Mouse (Mus musculus) midbrain, embryonic 11.5 days (tissue): ENCODE measurements around the gene Tm2d1. TPM values are rescaled to one million over a fixed set of nuclear protein-coding genes. Genes with fewer than 3 reads are reported as not detected.
"Not testable (repeated sequence)": the region's sequence is repeated elsewhere in the genome, so short reads cannot be mapped to it uniquely, and the experiment has no call there.

Experiments used
- ATAC-seq: fragments of 200-750 bp; cut with Nextera tagmentation; 2 replicates; pipeline ENCODE4 v1.8.0; 2017; ENCODE audit warnings: moderate TSS enrichment, moderate library complexity; ENCODE audit not compliant: low FRiP score
- DNase-seq: peaks from one replicate; pipeline ENCODE4 v3.0.0; 2015; ENCODE audit warnings: low spot score; ENCODE audit errors: missing footprints
- H3K27ac ChIP-seq: fragments of 300-500 bp; sonication (generic); 2 replicates; pipeline ENCODE4 v1.5.1; 2014; ENCODE audit warnings: low read depth, low read length
- H3K27me3 ChIP-seq: fragments of 300-500 bp; sonication (generic); 2 replicates; pipeline ENCODE4 v1.6.1; 2014; ENCODE audit warnings: mild to moderate bottlenecking, low read length, moderate library complexity, mixed read lengths; ENCODE audit not compliant: control insufficient read depth, insufficient read depth
- H3K36me3 ChIP-seq: fragments of 300-500 bp; sonication (generic); 2 replicates; pipeline ENCODE4 v1.6.1; 2014; ENCODE audit warnings: mild to moderate bottlenecking, low read length, moderate library complexity, mixed read lengths; ENCODE audit not compliant: control insufficient read depth, insufficient read depth
- H3K4me1 ChIP-seq: fragments of 300-500 bp; sonication (generic); 2 replicates; pipeline ENCODE4 v1.6.1; 2014; ENCODE audit warnings: low read length; ENCODE audit not compliant: control insufficient read depth, insufficient read depth
- H3K4me2 ChIP-seq: fragments of 300-500 bp; sonication (generic); 2 replicates; pipeline ENCODE4 v1.6.1; 2014; ENCODE audit warnings: mild to moderate bottlenecking, moderate library complexity
- H3K4me3 ChIP-seq: fragments of 300-500 bp; sonication (generic); 2 replicates; pipeline ENCODE4 v1.5.1; 2014; ENCODE audit warnings: low read depth, low read length
- H3K9ac ChIP-seq: fragments of 300-500 bp; sonication (generic); 2 replicates; pipeline ENCODE4 v1.6.1; 2014; ENCODE audit warnings: low read length
- H3K9me3 ChIP-seq: fragments of 300-500 bp; sonication (generic); 2 replicates; pipeline ENCODE4 v1.6.1; 2016; ENCODE audit warnings: low read length; ENCODE audit not compliant: control insufficient read depth
- WGBS: fragments of 180-500 bp; shearing (Covaris S2); extraction: QIAGEN DNeasy Blood & Tissue Kit; methylation state at CpG from one replicate; pipeline ENCODE4 v1.1.7; 2014; 5-methylcytosine and 5-hydroxymethylcytosine counted together
- polyA plus RNA-seq: library from polyadenylated mRNA; unstranded; fragments of >200 nt; fragmentation: Nextera tagmentation; extraction: Ambion mirVana; gene quantifications from 2 replicates; pipeline ENCODE4 v1.2.1, GENCODE M21; 2014

Tm2d1 gene
- polyA plus RNA-seq: 98.4 and 106 TPM in 2 replicates

DNA sequence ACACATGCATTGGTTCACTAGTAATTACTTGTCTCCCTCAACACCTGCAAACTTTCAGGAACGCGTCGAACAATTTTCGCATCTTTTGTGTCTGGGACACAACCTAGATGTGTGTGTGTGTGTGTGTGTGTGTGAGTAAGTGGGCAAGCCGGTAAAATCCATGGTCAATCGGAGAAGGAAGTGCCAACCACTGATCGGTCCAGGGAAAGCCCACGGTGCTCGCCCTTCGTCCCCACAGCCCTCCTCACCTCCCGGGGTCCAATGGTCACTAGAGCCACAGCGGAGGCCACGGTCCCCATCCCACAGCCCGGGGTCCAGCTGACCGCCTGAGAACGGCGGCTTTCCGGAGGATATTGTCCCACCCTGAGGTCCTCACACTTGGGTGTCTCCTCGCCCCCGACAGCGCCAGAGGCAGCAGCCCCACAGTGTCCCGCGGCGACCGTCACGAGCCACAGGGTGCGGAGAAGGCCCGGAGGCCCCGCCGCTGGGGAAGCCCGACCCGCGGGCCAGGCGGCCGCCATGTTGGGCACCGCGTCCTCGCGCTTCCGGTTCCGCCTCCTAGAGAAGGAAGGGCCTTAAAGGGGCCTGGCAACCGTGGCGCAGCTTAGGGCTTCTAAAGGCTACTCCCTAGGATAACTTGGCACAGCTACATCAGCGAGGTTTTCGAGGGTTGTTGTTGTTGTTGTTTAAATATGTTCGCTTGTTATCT is at the start of gene Tm2d1:
Gene Tm2d1 (minus strand): TSS at position 591 of the 709 bp plus-strand sequence.
- DNase-seq (peak; percentile 96), ATAC-seq (peak; percentile 97)
- Histone ChIP-seq H3K36me3 (no peaks in the 10 kb centered on the region), H3K9ac (peak within 1 kb of the TSS; percentile 92), H3K27ac (0 out of 2 replicates have a peak within 1 kb of the TSS, but pooled peaks have one; percentile 42), H3K4me1 (no peaks in the 10 kb centered on the region), H3K27me3 (no peaks in the 10 kb centered on the region), H3K4me2 (peak within 1 kb of the TSS; percentile 57), H3K4me3 (peak within 1 kb of the TSS; percentile 85), H3K9me3 (no peaks in the 10 kb centered on the region)
- WGBS: 1% methylated on average over 46 of the region's 46 CpGs

DNA sequence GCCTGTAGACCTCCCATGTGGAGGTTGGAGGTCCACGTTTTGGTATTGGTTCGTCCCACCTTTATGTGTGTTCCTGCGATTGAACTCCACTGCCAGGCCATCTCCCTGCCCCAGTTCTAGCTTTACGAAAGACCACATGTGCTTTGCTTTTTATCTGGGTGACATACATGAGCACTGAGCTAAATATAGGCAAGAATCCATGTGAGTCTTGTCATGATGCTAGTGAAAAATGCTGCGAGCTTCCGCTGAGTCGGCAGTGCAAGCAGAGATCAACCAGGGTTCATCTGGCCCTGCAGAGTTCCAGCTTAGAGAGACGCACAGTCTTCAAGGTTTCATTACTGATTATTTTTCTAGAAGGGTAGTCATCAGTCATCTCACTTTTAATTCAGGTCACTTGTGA is 45.3 kb upstream of the Tm2d1 start:
- H3K4me1 ChIP-seq: no peaks in the 10 kb centered on the region
- 93% methylated on average over 8 of the region's 8 CpGs for WGBS
- H3K4me3 ChIP-seq: no peak overlapping the region
- no peaks in the 10 kb centered on the region for H3K36me3 ChIP-seq
- H3K27me3 ChIP-seq: no peaks in the 10 kb centered on the region
- DNase-seq (no peak), ATAC-seq (no peak)
- no peaks in the 10 kb centered on the region for H3K9me3 ChIP-seq
- no peak overlapping the region for H3K27ac ChIP-seq
- H3K9ac ChIP-seq: no peak overlapping the region
- no peak overlapping the region for H3K4me2 ChIP-seq

DNA sequence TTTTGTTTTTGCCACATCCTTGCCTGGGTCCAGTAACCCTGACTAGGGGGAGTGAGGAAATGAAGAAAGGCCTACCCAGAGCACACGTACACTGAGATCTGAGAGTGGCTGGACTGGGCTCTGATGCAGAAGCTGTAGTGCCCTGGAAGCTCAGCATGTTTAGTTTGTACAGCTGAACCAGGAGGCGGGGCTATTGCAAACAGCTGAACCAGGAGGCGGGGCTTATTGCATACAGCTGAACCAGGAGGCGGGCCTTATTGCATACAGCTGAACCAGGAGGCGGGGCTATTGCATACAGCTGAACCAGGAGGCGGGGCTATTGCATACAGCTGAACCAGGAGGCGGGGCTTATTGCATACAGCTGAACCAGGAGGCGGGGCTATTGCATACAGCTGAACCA is 32.0 kb upstream of the Tm2d1 start:
- not testable (repeated sequence) for H3K27ac ChIP-seq, H3K27me3 ChIP-seq, H3K4me2 ChIP-seq, DNase-seq, ATAC-seq, H3K9me3 ChIP-seq, H3K9ac ChIP-seq, H3K4me3 ChIP-seq, H3K4me1 ChIP-seq, H3K36me3 ChIP-seq
- 95% methylated on average over 8 of the region's 8 CpGs for WGBS

DNA sequence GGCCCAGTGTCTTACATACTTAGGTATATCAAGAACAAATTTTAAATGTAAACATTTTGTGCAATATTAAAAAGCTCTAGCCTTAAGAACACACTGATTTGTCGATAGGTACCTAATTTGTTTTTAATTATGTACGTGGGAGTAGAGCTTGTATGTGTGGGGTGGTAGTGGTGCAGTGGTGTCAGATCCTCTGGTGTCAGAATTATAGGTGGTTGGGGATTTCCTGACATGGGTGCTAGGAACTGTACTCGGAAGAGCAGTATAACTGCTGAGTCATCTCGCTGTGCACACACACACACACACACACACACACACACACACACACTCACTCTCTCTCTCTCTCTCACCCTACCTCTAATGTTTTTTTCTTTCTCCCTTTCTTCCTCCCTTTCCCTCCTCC is 25.3 kb upstream of the Tm2d1 start:
- no peak for DNase-seq
- 96% methylated on average over 4 of the region's 4 CpGs for WGBS
- Histone ChIP-seq H3K4me2 (no peak overlapping the region), H3K9ac (no peak overlapping the region), H3K27ac (no peak overlapping the region), H3K27me3 (no peaks in the 10 kb centered on the region), H3K4me1 (no peaks in the 10 kb centered on the region), H3K9me3 (no peaks in the 10 kb centered on the region), H3K36me3 (no peaks in the 10 kb centered on the region), H3K4me3 (no peak overlapping the region)
- ATAC-seq: no peak

DNA sequence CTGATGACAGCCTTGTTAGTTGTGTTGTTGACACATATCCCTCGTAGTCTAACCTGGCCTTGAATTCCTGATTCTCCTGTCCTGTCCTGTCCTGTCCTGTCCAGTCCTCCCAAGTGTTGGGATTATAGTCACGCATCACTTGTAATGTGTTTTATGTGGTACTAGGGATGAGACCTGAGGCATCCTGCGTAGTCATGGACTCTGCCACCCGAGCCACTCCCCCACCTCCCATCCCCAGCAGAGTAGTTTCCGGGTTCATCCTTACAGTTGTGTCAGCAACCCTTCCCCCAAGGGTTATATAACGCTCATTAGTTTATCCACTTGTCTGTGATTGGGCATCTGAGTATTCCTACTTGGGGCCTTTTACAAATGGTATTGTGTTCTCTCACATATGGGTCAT is 21.3 kb upstream of the Tm2d1 start:
- H3K27me3 ChIP-seq: no peaks in the 10 kb centered on the region
- no peak overlapping the region for H3K4me3 ChIP-seq
- H3K4me2 ChIP-seq: no peak overlapping the region
- no peaks in the 10 kb centered on the region for H3K9me3 ChIP-seq
- H3K9ac ChIP-seq: no peak overlapping the region
- DNase-seq: peak; percentile 28
- no peak overlapping the region for H3K27ac ChIP-seq
- no peak for ATAC-seq
- no peaks in the 10 kb centered on the region for H3K36me3 ChIP-seq
- 94% methylated on average over 6 of the region's 6 CpGs for WGBS
- H3K4me1 ChIP-seq: no peaks in the 10 kb centered on the region

DNA sequence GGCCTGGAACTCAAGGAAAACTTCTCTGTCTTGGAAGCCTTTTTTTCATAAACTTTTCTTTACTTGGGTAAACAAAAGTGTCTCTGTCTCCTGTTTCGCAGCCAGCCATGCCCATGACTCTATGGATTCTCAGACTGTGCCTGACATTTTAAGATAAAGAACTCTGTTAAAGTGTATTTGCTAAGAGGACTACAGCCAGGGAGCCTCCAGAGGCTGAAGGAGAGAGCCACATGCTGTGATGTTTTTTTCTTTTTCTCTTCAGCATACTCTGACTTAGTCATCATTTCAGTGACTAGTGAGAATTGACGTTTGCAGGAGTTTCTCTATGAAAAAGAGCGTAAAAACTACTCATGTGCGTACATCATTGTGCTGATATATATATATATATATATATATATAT is 20.4 kb upstream of the Tm2d1 start:
- H3K4me1 ChIP-seq: no peaks in the 10 kb centered on the region

DNA sequence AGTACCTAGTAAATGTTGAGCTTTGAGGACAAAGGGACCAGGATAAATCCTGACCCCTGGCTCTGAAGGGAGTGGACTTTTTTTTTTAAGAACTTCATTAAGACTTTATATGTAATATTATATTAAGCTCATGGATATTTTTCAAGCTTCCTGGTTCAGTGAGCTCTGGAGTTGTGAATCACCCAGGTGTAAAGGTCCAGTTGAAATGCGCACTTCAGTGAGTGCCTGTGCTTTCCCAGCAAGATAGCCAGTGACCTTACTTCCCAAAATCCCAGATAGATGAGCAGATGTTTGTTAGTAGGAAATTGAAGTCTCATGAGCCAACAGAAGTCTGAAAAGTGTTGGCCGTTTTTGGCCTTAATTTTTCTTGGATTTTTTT is 18.5 kb upstream of the Tm2d1 start:
- Histone ChIP-seq H3K9me3 (no peaks in the 10 kb centered on the region), H3K27me3 (no peaks in the 10 kb centered on the region), H3K4me3 (no peak overlapping the region), H3K9ac (no peak overlapping the region), H3K4me2 (no peak overlapping the region), H3K36me3 (no peaks in the 10 kb centered on the region), H3K27ac (no peak overlapping the region), H3K4me1 (no peaks in the 10 kb centered on the region)
- ATAC-seq (no peak), DNase-seq (no peak)
- 84% methylated on average over 2 of the region's 2 CpGs for WGBS

More for the DNA sequence above, 20.4 kb upstream of the Tm2d1 start:
- DNase-seq: peak; percentile 33
- Histone ChIP-seq H3K27ac (no peak overlapping the region), H3K9me3 (no peaks in the 10 kb centered on the region), H3K27me3 (no peaks in the 10 kb centered on the region), H3K36me3 (no peaks in the 10 kb centered on the region), H3K4me3 (no peak overlapping the region), H3K4me2 (no peak overlapping the region), H3K9ac (no peak overlapping the region)
- no peak for ATAC-seq
- 78% methylated on average over 4 of the region's 4 CpGs for WGBS

DNA sequence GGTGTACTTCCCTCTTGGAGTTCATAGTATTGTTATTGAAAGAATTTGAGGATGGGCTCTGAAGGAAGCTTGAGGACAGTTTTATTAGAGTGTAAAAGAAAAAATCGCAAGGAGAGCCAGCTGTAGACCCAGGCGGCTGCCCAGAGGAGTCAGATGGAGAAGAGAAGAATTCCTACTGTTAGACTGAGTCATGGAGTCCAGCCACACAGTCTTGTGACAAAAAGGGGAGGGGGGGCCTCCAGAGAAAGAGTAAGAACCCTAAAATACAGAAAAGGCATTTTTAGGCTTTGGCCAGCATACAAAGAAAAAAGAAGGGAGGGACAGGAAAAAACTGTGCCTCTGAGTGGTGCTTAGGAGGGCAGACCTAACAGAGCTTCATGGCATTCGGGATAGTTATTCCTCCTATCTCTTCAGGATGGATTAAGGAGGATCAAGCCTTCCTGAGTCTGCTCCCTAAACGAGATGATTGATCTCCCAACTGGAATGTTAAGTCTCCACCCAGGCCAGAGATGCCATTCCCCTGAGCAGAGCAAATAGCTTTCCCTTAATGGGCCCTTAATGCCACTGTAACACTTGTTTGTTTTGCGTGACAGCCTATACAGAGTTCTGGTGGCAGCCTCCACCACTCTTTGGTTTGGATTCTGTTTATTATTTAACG is 17.9 kb upstream of the Tm2d1 start:
- H3K36me3 ChIP-seq: no peaks in the 10 kb centered on the region
- H3K4me1 ChIP-seq: no peaks in the 10 kb centered on the region
- H3K4me2 ChIP-seq: no peak overlapping the region
- DNase-seq (peak; percentile 81), ATAC-seq (no peak)
- no peaks in the 10 kb centered on the region for H3K27me3 ChIP-seq
- no peak overlapping the region for H3K9ac ChIP-seq
- H3K4me3 ChIP-seq: no peak overlapping the region
- no peak overlapping the region for H3K27ac ChIP-seq
- H3K9me3 ChIP-seq: no peaks in the 10 kb centered on the region
- WGBS: 27% methylated on average over 6 of the region's 6 CpGs

DNA sequence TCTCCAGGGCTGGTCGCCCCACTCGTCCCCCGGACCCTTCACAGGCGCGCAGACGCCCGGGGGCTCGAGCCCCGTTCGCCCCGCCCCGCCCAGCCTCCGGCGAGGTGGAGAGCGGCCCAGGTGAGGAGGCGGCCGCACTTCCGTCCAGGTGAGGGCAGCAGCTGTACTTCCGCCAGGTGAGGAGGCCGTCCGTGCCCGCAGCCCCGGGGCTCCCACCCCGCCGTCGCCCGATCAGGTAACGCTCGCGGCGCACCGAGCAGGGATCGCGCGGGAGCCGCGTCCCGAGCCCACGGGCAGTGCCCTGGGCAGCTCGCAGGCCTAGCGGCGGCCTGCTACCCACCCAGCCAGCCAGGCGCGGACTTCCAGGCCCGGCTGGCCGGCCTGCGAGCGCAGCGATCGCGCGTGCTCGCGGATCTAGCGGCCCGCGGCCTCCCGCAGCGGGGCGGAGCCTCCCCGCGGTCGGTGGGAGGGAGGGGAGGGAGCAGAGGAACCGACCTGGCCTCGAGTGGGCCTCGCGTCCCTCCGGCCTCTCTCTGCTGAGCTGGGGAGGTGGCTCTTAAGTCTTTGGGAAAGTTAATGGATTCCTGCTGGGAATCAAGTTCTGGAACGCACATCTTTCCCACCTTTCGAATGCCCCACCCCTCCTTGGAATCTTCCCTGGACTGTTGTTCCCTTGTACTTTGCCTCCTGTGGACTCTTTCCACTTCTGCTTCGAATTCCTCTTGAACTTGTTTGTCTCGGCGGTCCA is 12.8 kb upstream of the Tm2d1 start, which contains the start of gene Patj:
Gene Patj (plus strand): TSS at position 96 of the 748 bp plus-strand sequence.
- Histone ChIP-seq H3K4me2 (peak within 1 kb of the TSS; percentile 100), H3K27ac (no peak within 1 kb of the TSS), H3K27me3 (no peaks in the 10 kb centered on the region), H3K9me3 (no peaks in the 10 kb centered on the region), H3K4me3 (peak within 1 kb of the TSS; percentile 78), H3K9ac (peak within 1 kb of the TSS; percentile 94), H3K36me3 (no peaks in the 10 kb centered on the region), H3K4me1 (no peaks in the 10 kb centered on the region; the same call in 1 of the 2 replicates)
- under 1% methylated on average over 65 of the region's 73 CpGs for whole genome bisulfite sequencing
- ATAC-seq (peak; percentile 88), DNase-seq (peak; percentile 92)
